Mouse (Mus musculus) cerebellum, postnatal 10 days (tissue): Measurements from ENCODE around the gene Gpr87.

ENCODE experiments used
- DNase-seq, 2 experiments: peaks; one replicate each; pipeline ENCODE4 v3.0.0; 2021; ENCODE audit warnings: mixed read lengths in 2 of 2

Gene Gpr87

DNA sequence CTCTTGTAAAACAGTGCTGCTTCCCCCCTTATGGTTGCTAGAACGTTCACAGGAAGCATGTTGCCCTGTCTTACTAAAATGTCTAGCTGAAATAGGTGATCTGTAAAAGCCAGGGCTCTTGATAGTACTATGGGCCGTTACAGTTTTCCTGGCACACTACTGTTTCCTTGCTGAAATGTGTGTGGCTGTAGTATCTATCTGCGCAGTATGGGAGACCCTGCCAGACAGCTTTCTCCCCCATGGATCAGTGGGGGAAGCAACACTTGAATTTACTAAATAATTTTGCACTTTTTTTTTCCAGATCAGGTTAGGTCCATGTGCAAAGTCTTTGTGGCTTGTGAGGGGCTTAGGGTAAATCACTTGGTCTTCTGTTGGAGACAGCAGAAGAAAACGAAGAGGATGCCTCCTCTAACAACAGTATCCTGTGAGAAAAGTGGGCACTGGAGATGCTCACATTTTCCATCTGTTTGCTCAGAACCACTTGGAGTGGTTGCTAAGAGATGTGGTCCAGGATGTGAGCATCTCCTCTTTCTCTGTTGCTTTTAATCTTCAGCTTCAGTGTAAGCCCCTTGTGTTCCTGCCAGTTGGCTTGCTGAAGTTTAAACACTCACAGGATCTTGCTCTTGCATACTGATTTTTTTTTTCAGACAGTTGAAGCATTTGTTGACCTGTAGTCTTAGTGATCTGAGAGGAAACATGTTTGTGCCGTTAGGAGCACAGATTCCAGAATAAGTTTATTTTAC lies 58.8 kb downstream of the Gpr87 start:
- DNase-seq, result peak in 1 of 2 experiments; percentile 15

GRCm38 (mm10) chr3:59133189-59133588 lies 61.7 kb downstream of the Gpr87 start:
- DNase-seq, result no peak

DNA sequence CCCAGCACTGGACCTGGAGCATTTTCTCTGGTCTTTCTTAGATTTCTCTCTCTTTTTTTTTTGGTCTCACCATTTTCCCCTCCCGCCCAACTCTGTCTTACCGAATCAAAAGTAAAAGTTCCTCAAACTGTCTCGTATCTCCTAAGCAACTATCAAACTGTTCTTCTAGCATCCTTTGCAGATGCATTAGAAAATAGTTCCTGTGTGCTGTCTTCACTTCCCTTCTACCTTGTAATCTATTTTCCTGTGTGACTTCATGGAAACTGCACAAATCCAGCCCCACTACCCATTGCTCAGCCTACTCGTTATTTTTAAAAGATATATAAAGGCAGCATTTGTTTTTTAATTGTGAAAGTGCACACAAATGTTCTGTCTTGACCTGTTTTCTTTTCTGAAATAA lies 62.9 kb downstream of the Gpr87 start:
- no peak for DNase-seq

DNA sequence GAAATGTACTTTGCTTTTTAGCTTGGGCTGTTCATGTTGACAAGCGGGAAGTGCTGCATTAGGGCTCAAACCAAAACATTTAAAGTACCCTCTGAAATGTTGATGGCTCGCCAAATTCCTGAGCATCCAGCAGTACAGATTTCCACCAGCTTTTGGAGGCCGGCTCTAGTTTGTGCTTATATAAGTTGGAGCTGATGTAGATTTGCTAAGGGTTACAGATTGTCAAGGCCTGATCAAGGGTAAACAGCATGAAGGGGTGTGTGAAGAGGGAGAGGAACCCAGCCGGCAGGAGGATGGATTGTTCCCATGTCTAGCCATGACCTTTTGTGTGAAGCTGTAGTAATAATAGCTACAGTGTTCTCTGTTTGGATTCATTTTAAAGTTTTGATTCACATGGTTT lies 63.8 kb downstream of the Gpr87 start:
- DNase-seq, result no peak

DNA sequence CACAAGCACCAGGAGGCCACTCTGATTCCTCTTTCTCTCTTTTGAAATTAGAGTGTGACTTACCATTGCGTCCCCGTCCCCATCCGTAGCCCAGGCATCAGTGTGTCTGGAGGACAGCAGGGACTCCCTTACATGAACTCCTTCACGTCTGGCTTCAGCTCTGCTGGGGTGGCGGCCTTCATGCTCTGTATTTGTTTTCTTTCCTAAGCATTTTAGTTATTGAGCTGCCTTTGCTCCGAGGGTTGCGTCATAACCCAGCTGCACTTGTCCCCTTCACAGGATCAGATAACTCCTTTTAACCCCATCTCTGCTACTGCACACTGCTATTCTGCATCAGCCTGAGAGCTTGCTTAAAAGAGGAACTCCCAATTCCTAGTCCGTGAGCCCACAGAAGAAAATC lies 64.5 kb downstream of the Gpr87 start:
- DNase-seq, result no peak

DNA sequence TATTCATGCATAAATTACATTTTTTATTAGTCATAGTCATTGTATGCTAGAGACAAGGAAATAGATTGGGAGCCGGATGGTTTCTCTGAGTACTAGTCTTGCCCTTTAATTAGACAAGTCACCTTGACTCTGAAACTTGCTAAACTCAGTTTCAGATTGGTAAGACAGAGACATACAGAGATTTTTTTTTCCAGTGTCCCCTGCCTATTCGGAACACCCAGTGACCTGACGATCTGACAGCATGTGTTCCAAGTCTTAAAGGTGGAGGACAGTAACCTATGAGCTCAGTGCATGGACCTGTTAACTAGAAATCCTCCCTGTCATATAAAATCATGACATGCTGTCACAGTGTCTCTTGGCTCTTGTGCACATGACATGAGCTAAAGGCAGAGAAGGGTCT lies 65.4 kb downstream of the Gpr87 start:
- DNase-seq, result no peak
